Mouse (Mus musculus): ENCODE measurements around the gene Krt79. TPM values are rescaled to one million over a fixed set of nuclear protein-coding genes. Genes with fewer than 3 reads are reported as not detected.

Krt79 gene
- polyA plus RNA-seq, 1 experiment from 2014 or later: 0.53 TPM

- no peak overlapping the region for H3K4me3 ChIP-seq (ENCODE audit: low read length)
- ATAC-seq (replicated peaks; ENCODE audit: extremely low read depth, insufficient read depth, low FRiP score): no peak
- H3K4me2 ChIP-seq (ENCODE audit: low read depth, low read length): no peak overlapping the region
- H3K36me3 ChIP-seq (ENCODE audit: control insufficient read depth, insufficient read depth): no peaks in the 10 kb centered on the region
- no peak overlapping the region for H3K27ac ChIP-seq (ENCODE audit: low read length)
- no peak overlapping the region for H3K9ac ChIP-seq (ENCODE audit: low read length)
- H3K9me3 ChIP-seq (replicated peaks; ENCODE audit: control insufficient read depth, low read length): no peaks in the 10 kb centered on the region
- H3K4me1 ChIP-seq (ENCODE audit: control insufficient read depth, insufficient read depth, low read length): no peaks in the 10 kb centered on the region
- no peaks in the 10 kb centered on the region; the same call in 1 of the 2 replicates for H3K27me3 ChIP-seq (ENCODE audit: control insufficient read depth, insufficient read depth, low read length)
- WGBS: 79% methylated on average over 7 of the region's 7 CpGs
These were observed 12.8 kb upstream of the Krt79 start for GRCm38 (mm10) chr15:101952733-101953474.

DNA sequence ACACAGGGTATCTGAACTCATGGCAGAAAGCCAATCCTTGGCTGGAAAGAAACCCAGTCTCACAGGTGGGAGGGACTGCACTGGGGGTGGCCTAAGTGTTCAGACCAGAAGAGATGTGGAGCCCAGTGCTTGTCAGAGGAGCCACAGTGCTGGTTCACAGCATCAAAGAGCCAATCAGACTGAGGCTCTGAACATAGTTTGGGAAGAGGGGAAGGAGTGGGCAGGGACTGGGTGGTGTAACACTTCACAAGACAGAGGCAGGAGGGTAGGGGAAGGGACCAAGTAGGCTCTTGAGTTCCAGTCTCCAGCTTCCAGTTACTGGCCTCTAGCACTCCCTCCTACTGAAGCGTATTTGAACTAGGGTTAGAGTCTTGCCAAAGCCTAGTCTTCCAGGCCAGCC, 5.3 kb upstream of the Krt79 start:
- no peak; the same call in 1 of the 2 replicates for ATAC-seq (replicated peaks; ENCODE audit: extremely low read depth, insufficient read depth, low FRiP score)
- Histone ChIP-seq H3K4me3 (ENCODE audit: low read length) (no peak overlapping the region), H3K27ac (ENCODE audit: low read length) (no peak overlapping the region), H3K9ac (ENCODE audit: low read length) (no peak overlapping the region), H3K4me1 (ENCODE audit: control insufficient read depth, insufficient read depth, low read length) (peaks cover 4% of the 10 kb centered on the region), H3K4me2 (ENCODE audit: low read depth, low read length) (no peak overlapping the region), H3K9me3 (replicated peaks; ENCODE audit: control insufficient read depth, low read length) (no peaks in the 10 kb centered on the region), H3K27me3 (ENCODE audit: control insufficient read depth, insufficient read depth, low read length) (no peaks in the 10 kb centered on the region; the same call in 1 of the 2 replicates), H3K36me3 (ENCODE audit: control insufficient read depth, insufficient read depth) (no peaks in the 10 kb centered on the region)
- 70% methylated on average over 1 of the region's 1 CpGs for WGBS

- Histone ChIP-seq H3K27me3 (ENCODE audit: control insufficient read depth, insufficient read depth, low read length) (no peaks in the 10 kb centered on the region; the same call in 1 of the 2 replicates), H3K4me2 (ENCODE audit: low read depth, low read length) (no peak overlapping the region), H3K9me3 (replicated peaks; ENCODE audit: control insufficient read depth, low read length) (no peaks in the 10 kb centered on the region), H3K27ac (ENCODE audit: low read length) (no peak overlapping the region), H3K36me3 (ENCODE audit: control insufficient read depth, insufficient read depth) (no peaks in the 10 kb centered on the region), H3K4me3 (ENCODE audit: low read length) (no peak overlapping the region), H3K9ac (ENCODE audit: low read length) (no peak overlapping the region), H3K4me1 (ENCODE audit: control insufficient read depth, insufficient read depth, low read length) (peaks cover 4% of the 10 kb centered on the region)
- WGBS: 31% methylated on average over 8 of the region's 8 CpGs
- peak; percentile 72; the same call in 1 of the 2 replicates for ATAC-seq (replicated peaks; ENCODE audit: extremely low read depth, insufficient read depth, low FRiP score)
These were observed 1.8 kb upstream of the Krt79 start for GRCm38 (mm10) chr15:101941948-101942347.

DNA sequence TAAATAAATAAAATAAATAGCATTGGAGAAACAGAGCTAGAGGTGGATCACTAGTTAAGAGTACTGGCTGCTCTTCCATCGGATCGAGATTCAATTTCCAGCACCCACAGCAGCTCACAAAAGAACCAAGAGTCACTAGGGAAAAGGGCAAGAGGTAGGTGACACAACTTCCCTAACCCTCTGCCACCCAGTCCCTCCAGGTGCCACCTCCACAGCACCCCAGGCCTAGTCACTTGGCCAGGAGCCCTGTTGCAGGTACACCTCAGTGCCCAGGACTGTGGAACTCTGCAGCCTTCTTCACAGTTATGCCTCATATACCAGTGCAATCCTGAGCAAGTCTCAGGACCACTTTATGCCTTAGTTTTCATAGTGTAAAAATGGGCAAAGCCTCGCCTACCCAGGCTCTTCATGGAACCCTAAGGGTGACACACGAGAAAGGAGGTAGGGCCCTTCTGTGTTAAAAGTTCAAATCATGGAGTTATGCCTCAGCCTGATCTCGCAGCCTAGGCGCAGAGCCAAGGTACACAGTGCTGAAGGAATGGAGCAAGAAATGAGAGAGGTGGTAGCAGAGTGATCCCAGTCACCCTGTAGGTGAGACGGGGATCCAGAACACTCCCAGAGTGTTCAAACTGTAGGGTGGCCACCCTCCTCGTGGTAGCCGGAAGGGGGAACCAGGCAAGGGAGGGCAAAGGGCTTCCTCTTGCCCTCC, 1.4 kb downstream of the Krt79 start:
- no peak for ATAC-seq (replicated peaks; ENCODE audit: extremely low read depth, insufficient read depth, low FRiP score)
- Histone ChIP-seq H3K9ac (ENCODE audit: low read length) (no peak overlapping the region), H3K4me3 (ENCODE audit: low read length) (no peak overlapping the region), H3K27ac (ENCODE audit: low read length) (no peak overlapping the region), H3K4me2 (ENCODE audit: low read depth, low read length) (no peak overlapping the region), H3K36me3 (ENCODE audit: control insufficient read depth, insufficient read depth) (no peaks in the 10 kb centered on the region), H3K4me1 (ENCODE audit: control insufficient read depth, insufficient read depth, low read length) (no peaks in the 10 kb centered on the region), H3K9me3 (replicated peaks; ENCODE audit: control insufficient read depth, low read length) (no peaks in the 10 kb centered on the region), H3K27me3 (ENCODE audit: control insufficient read depth, insufficient read depth, low read length) (no peaks in the 10 kb centered on the region; the same call in 1 of the 2 replicates)
- WGBS: 63% methylated on average over 9 of the region's 9 CpGs

DNA sequence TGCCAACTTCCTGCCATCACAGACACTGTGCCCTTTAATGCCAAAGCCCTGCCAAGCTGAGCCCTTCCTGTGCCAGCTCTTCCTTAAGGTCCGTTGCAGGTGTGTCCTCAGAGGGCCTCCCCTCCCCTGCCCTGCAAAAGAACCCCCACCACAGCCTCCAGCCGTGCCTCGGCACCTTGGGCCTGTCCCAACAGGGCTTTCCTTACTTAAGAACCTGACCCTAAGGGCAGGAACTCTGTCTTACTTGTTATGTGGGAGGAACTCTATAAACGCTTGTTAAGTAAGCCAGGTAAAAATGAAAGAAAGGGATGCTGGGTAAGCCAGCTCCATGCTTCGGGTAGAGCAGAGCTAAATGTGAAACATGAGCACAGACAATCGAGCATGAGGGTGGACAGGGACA, 7.1 kb downstream of the Krt79 start:
- no peak overlapping the region for H3K27ac ChIP-seq (ENCODE audit: low read length)
- no peaks in the 10 kb centered on the region for H3K9me3 ChIP-seq (replicated peaks; ENCODE audit: control insufficient read depth, low read length)
- WGBS: 67% methylated on average over 6 of the region's 6 CpGs
- peaks cover 22% of the 10 kb centered on the region for H3K27me3 ChIP-seq (ENCODE audit: control insufficient read depth, insufficient read depth, low read length)
- H3K36me3 ChIP-seq (ENCODE audit: control insufficient read depth, insufficient read depth): no peaks in the 10 kb centered on the region
- H3K4me2 ChIP-seq (ENCODE audit: low read depth, low read length): no peak overlapping the region
- ATAC-seq (replicated peaks; ENCODE audit: extremely low read depth, insufficient read depth, low FRiP score): no peak
- no peak overlapping the region for H3K9ac ChIP-seq (ENCODE audit: low read length)
- peaks cover 7% of the 10 kb centered on the region; the same call in 1 of the 2 replicates for H3K4me1 ChIP-seq (ENCODE audit: control insufficient read depth, insufficient read depth, low read length)
- no peak overlapping the region for H3K4me3 ChIP-seq (ENCODE audit: low read length)

- no peaks in the 10 kb centered on the region for H3K9me3 ChIP-seq (replicated peaks; ENCODE audit: control insufficient read depth, low read length)
- H3K27ac ChIP-seq (ENCODE audit: low read length): no peak overlapping the region
- H3K27me3 ChIP-seq (ENCODE audit: control insufficient read depth, insufficient read depth, low read length): peaks cover 22% of the 10 kb centered on the region
- H3K9ac ChIP-seq (ENCODE audit: low read length): 0 out of 2 replicates have a peak overlapping the region, but pooled peaks have one; percentile 39
- H3K36me3 ChIP-seq (ENCODE audit: control insufficient read depth, insufficient read depth): no peaks in the 10 kb centered on the region
- peak overlapping the region; percentile 58 for H3K4me2 ChIP-seq (ENCODE audit: low read depth, low read length)
- peaks cover 7% of the 10 kb centered on the region; the same call in 1 of the 2 replicates for H3K4me1 ChIP-seq (ENCODE audit: control insufficient read depth, insufficient read depth, low read length)
- H3K4me3 ChIP-seq (ENCODE audit: low read length): peak overlapping the region; percentile 36
- no peak for ATAC-seq (replicated peaks; ENCODE audit: extremely low read depth, insufficient read depth, low FRiP score)
- WGBS: 2% methylated on average over 17 of the region's 17 CpGs
These were observed 10.5 kb downstream of the Krt79 start for GRCm38 (mm10) chr15:101929666-101930065.

DNA sequence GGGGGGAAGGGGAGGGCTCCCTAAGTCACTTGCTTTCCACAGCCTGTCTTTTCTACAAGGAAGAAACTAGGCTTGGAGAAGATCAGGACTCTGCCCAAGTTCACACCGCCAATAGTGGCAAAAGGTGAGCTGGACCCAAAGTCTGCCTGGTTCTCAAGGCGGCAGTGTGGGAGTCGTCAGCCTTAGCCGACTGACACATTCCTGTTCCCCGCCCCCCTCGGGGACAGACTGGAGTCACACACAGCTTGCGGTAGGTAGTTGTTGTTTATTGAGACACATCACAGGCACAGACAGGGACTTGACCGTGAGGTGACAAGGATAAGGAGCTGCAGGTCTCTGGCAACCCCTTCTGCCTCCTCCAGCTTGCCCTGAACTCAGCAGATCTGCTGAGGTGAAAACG, 11.0 kb downstream of the Krt79 start:
- Histone ChIP-seq H3K27ac (ENCODE audit: low read length) (no peak overlapping the region), H3K9me3 (replicated peaks; ENCODE audit: control insufficient read depth, low read length) (no peaks in the 10 kb centered on the region), H3K4me2 (ENCODE audit: low read depth, low read length) (peak overlapping the region; percentile 58), H3K27me3 (ENCODE audit: control insufficient read depth, insufficient read depth, low read length) (peaks cover 22% of the 10 kb centered on the region), H3K4me1 (ENCODE audit: control insufficient read depth, insufficient read depth, low read length) (peaks cover 7% of the 10 kb centered on the region; the same call in 1 of the 2 replicates), H3K4me3 (ENCODE audit: low read length) (no peak overlapping the region), H3K9ac (ENCODE audit: low read length) (no peak overlapping the region), H3K36me3 (ENCODE audit: control insufficient read depth, insufficient read depth) (no peaks in the 10 kb centered on the region)
- WGBS: 15% methylated on average over 9 of the region's 9 CpGs
- ATAC-seq (replicated peaks; ENCODE audit: extremely low read depth, insufficient read depth, low FRiP score): no peak

- peaks cover 20% of the 10 kb centered on the region for H3K27me3 ChIP-seq (ENCODE audit: control insufficient read depth, insufficient read depth, low read length)
- no peak for ATAC-seq (replicated peaks; ENCODE audit: extremely low read depth, insufficient read depth, low FRiP score)
These were observed 12.6 kb downstream of the Krt79 start for GRCm38 (mm10) chr15:101927340-101928080.

More at GRCm38 (mm10) chr15:101927340-101928080, 12.6 kb downstream of the Krt79 start:
- Histone ChIP-seq H3K27ac (ENCODE audit: low read length) (no peak overlapping the region), H3K4me1 (ENCODE audit: control insufficient read depth, insufficient read depth, low read length) (peaks cover 7% of the 10 kb centered on the region; the same call in 1 of the 2 replicates), H3K4me2 (ENCODE audit: low read depth, low read length) (no peak overlapping the region), H3K9me3 (replicated peaks; ENCODE audit: control insufficient read depth, low read length) (no peaks in the 10 kb centered on the region), H3K9ac (ENCODE audit: low read length) (no peak overlapping the region), H3K4me3 (ENCODE audit: low read length) (no peak overlapping the region), H3K36me3 (ENCODE audit: control insufficient read depth, insufficient read depth) (no peaks in the 10 kb centered on the region)
- 59% methylated on average over 12 of the region's 12 CpGs for WGBS
